Mouse (Mus musculus): ENCODE measurements at regions not wholly inside any gene's neighbourhood (a gene's known extent, or its start where the extent isn't known, plus 50 kb on each side); places are given as distances from the start of the nearest gene placed in this dataset.
A peak's percentile ranks its signal among the peaks of the same experiment; 100 is the strongest.

DNA sequence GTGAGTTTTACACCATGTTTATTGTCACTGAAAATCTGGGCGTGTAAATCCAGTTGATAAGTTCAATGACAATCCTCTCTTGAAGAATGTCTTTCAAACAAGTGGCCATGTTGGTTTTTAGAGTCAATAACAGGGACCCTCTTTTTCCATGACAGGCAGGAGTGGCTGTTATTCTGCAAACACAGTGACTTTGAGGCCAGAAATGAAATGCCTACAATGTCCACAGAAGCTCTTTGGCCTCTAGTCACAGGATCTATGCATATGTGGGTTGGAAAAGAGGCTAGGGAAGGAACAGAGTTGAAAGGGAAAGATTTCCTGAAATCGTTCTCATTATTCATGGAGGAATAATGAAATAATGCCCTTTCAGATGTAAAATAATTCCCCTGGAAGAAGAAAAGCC lies 101.9 kb upstream of the Hs3st1 start:
- 63% methylated on average over 2 of the region's 2 CpGs for WGBS
- ATAC-seq (ENCODE audit: low FRiP score), result peak; percentile 44
- no peaks in the 10 kb centered on the region for H3K27me3 ChIP-seq (ENCODE audit: control insufficient read depth, insufficient read depth, low read length)

GRCm38 (mm10) chr5:39856616-39857156 lies 101.4 kb upstream of the Hs3st1 start:
- peak; percentile 4 for DNase-seq (ENCODE audit: low spot score)
- H3K9ac ChIP-seq (ENCODE audit: low read depth, low read length), result no peak overlapping the region
- H3K27ac ChIP-seq (ENCODE audit: low read depth, low read length), result no peak overlapping the region
- H3K4me1 ChIP-seq (replicated peaks; ENCODE audit: control insufficient read depth, insufficient read depth, low read length), result no peaks in the 10 kb centered on the region
- WGBS, result 70% methylated on average over 3 of the region's 3 CpGs
- no peaks in the 10 kb centered on the region for H3K36me3 ChIP-seq (ENCODE audit: control insufficient read depth, insufficient read depth, low read length)
- H3K9me3 ChIP-seq (ENCODE audit: control insufficient read depth, low read length), result no peaks in the 10 kb centered on the region
- H3K27me3 ChIP-seq (ENCODE audit: control insufficient read depth, insufficient read depth, low read length), result no peaks in the 10 kb centered on the region
- peak; percentile 85 for ATAC-seq (ENCODE audit: low FRiP score)
- no peak overlapping the region for H3K4me2 ChIP-seq (replicated peaks; ENCODE audit: low read depth, low read length)
- no peak overlapping the region for H3K4me3 ChIP-seq (ENCODE audit: low read depth, low read length)

More for the DNA sequence above, 101.9 kb upstream of the Hs3st1 start:
- Histone ChIP-seq H3K36me3 (ENCODE audit: control insufficient read depth, insufficient read depth, low read length) (no peaks in the 10 kb centered on the region), H3K9me3 (ENCODE audit: control insufficient read depth, low read length) (no peaks in the 10 kb centered on the region), H3K4me1 (replicated peaks; ENCODE audit: control insufficient read depth, insufficient read depth, low read length) (no peaks in the 10 kb centered on the region), H3K9ac (ENCODE audit: low read depth, low read length) (no peak overlapping the region), H3K27ac (ENCODE audit: low read depth, low read length) (no peak overlapping the region), H3K4me2 (replicated peaks; ENCODE audit: low read depth, low read length) (no peak overlapping the region), H3K4me3 (ENCODE audit: low read depth, low read length) (no peak overlapping the region)
- no peak for DNase-seq (ENCODE audit: low spot score)

DNA sequence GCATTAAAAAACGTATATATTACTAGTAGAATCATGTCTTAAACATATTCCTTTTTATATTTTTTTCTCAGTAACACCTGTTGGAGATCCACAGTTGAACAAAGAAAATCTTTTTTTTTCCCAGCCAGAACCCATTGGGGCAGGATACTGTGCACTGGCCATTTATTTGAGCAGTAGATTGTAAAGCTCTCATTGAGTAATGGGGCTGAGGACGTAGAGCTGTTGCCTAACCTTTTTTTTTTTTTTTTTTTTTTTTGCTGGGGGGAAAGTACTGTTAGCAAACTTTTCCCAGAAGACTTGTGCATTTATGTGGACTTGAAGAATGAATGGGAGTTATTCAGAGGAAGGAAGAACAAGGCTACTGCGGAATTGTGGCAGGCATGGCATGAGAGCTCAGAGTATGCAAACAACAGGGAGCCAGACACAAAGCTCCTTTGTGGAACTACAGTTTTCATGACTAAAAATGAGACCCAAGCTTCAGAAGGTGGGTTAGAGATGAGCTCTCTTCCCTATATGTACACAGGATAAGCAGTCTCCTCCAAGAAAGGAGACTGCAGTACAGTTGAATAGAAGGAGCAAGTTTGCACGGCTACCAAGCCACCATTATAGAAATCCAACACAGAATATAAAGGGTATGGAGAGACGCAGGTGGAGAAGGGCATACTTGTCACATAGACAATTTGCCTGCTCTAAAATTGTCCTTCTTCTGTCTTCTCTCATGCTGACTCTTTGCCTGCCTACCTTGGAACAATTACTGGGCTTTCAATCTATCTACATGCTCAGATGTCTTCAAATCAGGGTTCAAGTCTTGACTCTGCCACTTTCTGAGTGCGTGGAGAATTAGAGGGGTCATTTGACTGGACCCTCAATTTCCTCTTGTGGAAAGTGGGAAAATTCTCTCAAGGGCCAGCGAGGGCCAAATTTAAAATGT lies 100.7 kb upstream of the Hs3st1 start:
- ATAC-seq (ENCODE audit: low FRiP score) (peak; percentile 47; the same call in 1 of the 2 replicates), DNase-seq (ENCODE audit: low spot score) (no peak)
- 64% methylated on average over 7 of the region's 7 CpGs for WGBS
- Histone ChIP-seq H3K27ac (ENCODE audit: low read depth, low read length) (peak overlapping the region; percentile 59; the same call in 1 of the 2 replicates), H3K4me3 (ENCODE audit: low read depth, low read length) (no peak overlapping the region), H3K4me1 (replicated peaks; ENCODE audit: control insufficient read depth, insufficient read depth, low read length) (no peaks in the 10 kb centered on the region), H3K36me3 (ENCODE audit: control insufficient read depth, insufficient read depth, low read length) (no peaks in the 10 kb centered on the region), H3K9ac (ENCODE audit: low read depth, low read length) (no peak overlapping the region), H3K4me2 (replicated peaks; ENCODE audit: low read depth, low read length) (no peak overlapping the region), H3K27me3 (ENCODE audit: control insufficient read depth, insufficient read depth, low read length) (no peaks in the 10 kb centered on the region), H3K9me3 (ENCODE audit: control insufficient read depth, low read length) (no peaks in the 10 kb centered on the region)

- WGBS, result 58% methylated on average over 1 of the region's 1 CpGs
- ATAC-seq (ENCODE audit: low FRiP score) (no peak), DNase-seq (ENCODE audit: low spot score) (no peak)
- H3K4me1 ChIP-seq (replicated peaks; ENCODE audit: control insufficient read depth, insufficient read depth, low read length), result no peaks in the 10 kb centered on the region
- H3K27ac ChIP-seq (ENCODE audit: low read depth, low read length), result no peak overlapping the region
- no peak overlapping the region for H3K4me2 ChIP-seq (replicated peaks; ENCODE audit: low read depth, low read length)
- no peaks in the 10 kb centered on the region for H3K9me3 ChIP-seq (ENCODE audit: control insufficient read depth, low read length)
- no peaks in the 10 kb centered on the region for H3K27me3 ChIP-seq (ENCODE audit: control insufficient read depth, insufficient read depth, low read length)
- H3K9ac ChIP-seq (ENCODE audit: low read depth, low read length), result no peak overlapping the region
- no peak overlapping the region for H3K4me3 ChIP-seq (ENCODE audit: low read depth, low read length)
- H3K36me3 ChIP-seq (ENCODE audit: control insufficient read depth, insufficient read depth, low read length), result no peaks in the 10 kb centered on the region
Observed at GRCm38 (mm10) chr5:39847187-39847586, 91.9 kb upstream of the Hs3st1 start.

- H3K4me2 ChIP-seq (replicated peaks; ENCODE audit: low read depth, low read length), result no peak overlapping the region
- H3K9ac ChIP-seq (ENCODE audit: low read depth, low read length), result no peak overlapping the region
- H3K27ac ChIP-seq (ENCODE audit: low read depth, low read length), result no peak overlapping the region
- H3K9me3 ChIP-seq (ENCODE audit: control insufficient read depth, low read length), result no peaks in the 10 kb centered on the region
- 51% methylated on average over 3 of the region's 3 CpGs for WGBS
- no peaks in the 10 kb centered on the region for H3K27me3 ChIP-seq (ENCODE audit: control insufficient read depth, insufficient read depth, low read length)
- DNase-seq (ENCODE audit: low spot score) (no peak), ATAC-seq (ENCODE audit: low FRiP score) (no peak)
- no peaks in the 10 kb centered on the region for H3K36me3 ChIP-seq (ENCODE audit: control insufficient read depth, insufficient read depth, low read length)
- H3K4me3 ChIP-seq (ENCODE audit: low read depth, low read length), result no peak overlapping the region
- H3K4me1 ChIP-seq (replicated peaks; ENCODE audit: control insufficient read depth, insufficient read depth, low read length), result no peaks in the 10 kb centered on the region
Observed at GRCm38 (mm10) chr5:39841186-39841585, 85.9 kb upstream of the Hs3st1 start.

DNA sequence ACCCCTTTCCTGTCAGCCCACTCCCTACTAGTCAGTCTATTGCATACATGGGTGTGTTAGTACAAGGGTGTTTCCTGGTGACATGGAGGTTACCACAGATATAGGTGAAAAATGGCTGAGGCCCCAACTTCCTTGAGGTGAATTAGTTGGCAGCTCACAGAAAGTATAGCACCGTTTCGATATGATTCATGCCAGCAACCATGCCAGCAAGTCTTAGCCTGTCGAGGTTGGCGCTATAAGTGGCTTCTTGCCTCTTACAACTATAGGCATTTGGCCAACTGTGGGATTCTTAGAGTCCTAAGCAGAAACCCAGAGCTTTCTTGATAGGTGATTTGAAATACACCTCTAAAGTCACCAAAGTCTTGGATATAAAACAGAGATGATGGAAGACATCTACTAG lies 85.3 kb upstream of the Hs3st1 start:
- whole genome bisulfite sequencing, result 90% methylated on average over 4 of the region's 4 CpGs
- H3K9me3 ChIP-seq (ENCODE audit: control insufficient read depth, low read length), result no peaks in the 10 kb centered on the region
- H3K9ac ChIP-seq (ENCODE audit: low read depth, low read length), result no peak overlapping the region
- no peak for DNase-seq (ENCODE audit: low spot score)
- no peak overlapping the region for H3K4me2 ChIP-seq (replicated peaks; ENCODE audit: low read depth, low read length)
- H3K27me3 ChIP-seq (ENCODE audit: control insufficient read depth, insufficient read depth, low read length), result no peaks in the 10 kb centered on the region
- no peaks in the 10 kb centered on the region for H3K4me1 ChIP-seq (replicated peaks; ENCODE audit: control insufficient read depth, insufficient read depth, low read length)
- H3K4me3 ChIP-seq (ENCODE audit: low read depth, low read length), result no peak overlapping the region
- H3K36me3 ChIP-seq (ENCODE audit: control insufficient read depth, insufficient read depth, low read length), result no peaks in the 10 kb centered on the region
- H3K27ac ChIP-seq (ENCODE audit: low read depth, low read length), result no peak overlapping the region
- ATAC-seq (ENCODE audit: low FRiP score), result no peak

DNA sequence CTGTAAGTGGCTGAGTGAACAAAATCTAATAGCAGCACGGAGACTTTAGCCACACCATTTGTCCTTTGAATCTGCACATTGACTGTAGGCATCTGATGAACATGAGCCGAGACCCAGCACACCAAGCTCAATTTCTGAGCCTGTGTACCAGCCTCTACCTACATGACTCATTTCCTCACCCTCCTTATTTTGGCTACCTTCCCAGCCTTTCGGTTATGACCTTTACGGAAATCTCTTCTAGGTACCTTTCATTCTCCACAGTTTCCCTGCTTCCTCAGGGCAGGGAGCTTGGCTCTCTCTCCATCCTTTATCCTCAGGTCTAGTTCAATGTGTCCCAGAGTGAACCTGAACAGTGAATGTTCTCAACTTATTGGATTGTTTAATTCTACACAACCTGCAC lies 77.3 kb upstream of the Hs3st1 start:
- WGBS, result 91% methylated on average over 4 of the region's 4 CpGs
- no peak overlapping the region for H3K4me3 ChIP-seq (ENCODE audit: low read depth, low read length)

GRCm38 (mm10) chr5:39824680-39825079 lies 69.4 kb upstream of the Hs3st1 start:
- Histone ChIP-seq H3K9ac (ENCODE audit: low read depth, low read length) (no peak overlapping the region), H3K27me3 (ENCODE audit: control insufficient read depth, insufficient read depth, low read length) (no peaks in the 10 kb centered on the region), H3K27ac (ENCODE audit: low read depth, low read length) (no peak overlapping the region), H3K4me1 (replicated peaks; ENCODE audit: control insufficient read depth, insufficient read depth, low read length) (no peaks in the 10 kb centered on the region), H3K4me3 (ENCODE audit: low read depth, low read length) (no peak overlapping the region), H3K36me3 (ENCODE audit: control insufficient read depth, insufficient read depth, low read length) (no peaks in the 10 kb centered on the region), H3K9me3 (ENCODE audit: control insufficient read depth, low read length) (no peaks in the 10 kb centered on the region), H3K4me2 (replicated peaks; ENCODE audit: low read depth, low read length) (no peak overlapping the region)
- DNase-seq (ENCODE audit: low spot score), result no peak
- 67% methylated on average over 2 of the region's 2 CpGs for WGBS
- ATAC-seq (ENCODE audit: low FRiP score), result no peak

More for the DNA sequence above, 77.3 kb upstream of the Hs3st1 start:
- no peak for ATAC-seq (ENCODE audit: low FRiP score)
- H3K27ac ChIP-seq (ENCODE audit: low read depth, low read length), result no peak overlapping the region
- H3K4me1 ChIP-seq (replicated peaks; ENCODE audit: control insufficient read depth, insufficient read depth, low read length), result no peaks in the 10 kb centered on the region
- H3K9ac ChIP-seq (ENCODE audit: low read depth, low read length), result no peak overlapping the region
- H3K36me3 ChIP-seq (ENCODE audit: control insufficient read depth, insufficient read depth, low read length), result no peaks in the 10 kb centered on the region
- no peak for DNase-seq (ENCODE audit: low spot score)
- no peak overlapping the region for H3K4me2 ChIP-seq (replicated peaks; ENCODE audit: low read depth, low read length)
- H3K27me3 ChIP-seq (ENCODE audit: control insufficient read depth, insufficient read depth, low read length), result no peaks in the 10 kb centered on the region
- no peaks in the 10 kb centered on the region for H3K9me3 ChIP-seq (ENCODE audit: control insufficient read depth, low read length)

GRCm38 (mm10) chr5:39806643-39807042 lies 51.4 kb upstream of the Hs3st1 start:
- H3K4me2 ChIP-seq (replicated peaks; ENCODE audit: low read depth, low read length), result no peak overlapping the region
- no peak overlapping the region for H3K9ac ChIP-seq (ENCODE audit: low read depth, low read length)
- no peak overlapping the region for H3K27ac ChIP-seq (ENCODE audit: low read depth, low read length)
- no peaks in the 10 kb centered on the region for H3K9me3 ChIP-seq (ENCODE audit: control insufficient read depth, low read length)
- no peaks in the 10 kb centered on the region for H3K36me3 ChIP-seq (ENCODE audit: control insufficient read depth, insufficient read depth, low read length)
- ATAC-seq (ENCODE audit: low FRiP score) (no peak), DNase-seq (ENCODE audit: low spot score) (no peak)
- H3K4me1 ChIP-seq (replicated peaks; ENCODE audit: control insufficient read depth, insufficient read depth, low read length), result no peaks in the 10 kb centered on the region
- H3K27me3 ChIP-seq (ENCODE audit: control insufficient read depth, insufficient read depth, low read length), result no peaks in the 10 kb centered on the region
- no peak overlapping the region for H3K4me3 ChIP-seq (ENCODE audit: low read depth, low read length)
- WGBS, result 83% methylated on average over 4 of the region's 4 CpGs
